Mouse (Mus musculus): Measurements from ENCODE around the gene Crocc.

The Crocc gene

GRCm38 (mm10) chr4:141060426-141061301 is at the start of gene Crocc:
Gene Crocc (minus strand): TSS chr4:141060550.
- DNase-seq = peak; percentile 99

- no peak for DNase-seq
These were observed 47.9 kb upstream of the Crocc start for GRCm38 (mm10) chr4:141108196-141108732.

GRCm38 (mm10) chr4:141106526-141107183 is 46.3 kb upstream of the Crocc start:
- DNase-seq = no peak

GRCm38 (mm10) chr4:141101855-141102254 is 41.5 kb upstream of the Crocc start:
- DNase-seq = no peak

GRCm38 (mm10) chr4:141101291-141101690 is 40.9 kb upstream of the Crocc start:
- no peak for DNase-seq

- DNase-seq = no peak
These were observed 39.6 kb upstream of the Crocc start for GRCm38 (mm10) chr4:141099956-141100355.

GRCm38 (mm10) chr4:141098935-141099334 is 38.6 kb upstream of the Crocc start:
- no peak for DNase-seq

GRCm38 (mm10) chr4:141096710-141097109 is 36.4 kb upstream of the Crocc start:
- no peak for DNase-seq

GRCm38 (mm10) chr4:141095016-141095415 is 34.7 kb upstream of the Crocc start:
- DNase-seq = peak; percentile 33

GRCm38 (mm10) chr4:141088714-141089113 is 28.4 kb upstream of the Crocc start:
- DNase-seq = no peak

GRCm38 (mm10) chr4:141088033-141088432 is 27.7 kb upstream of the Crocc start, which contains the start of gene Spata21:
Gene Spata21 (plus strand): TSS chr4:141088333.
- DNase-seq = no peak

GRCm38 (mm10) chr4:141086862-141087261 is 26.5 kb upstream of the Crocc start:
- DNase-seq = no peak

GRCm38 (mm10) chr4:141078510-141079137 is 18.3 kb upstream of the Crocc start:
- no peak for DNase-seq

- DNase-seq = peak; percentile 94
These were observed 17.5 kb upstream of the Crocc start, which contains the start of gene Necap2 for GRCm38 (mm10) chr4:141077681-141078509. Gene Necap2 (minus strand): TSS chr4:141078357.

GRCm38 (mm10) chr4:141076761-141077506 is 16.6 kb upstream of the Crocc start:
- DNase-seq = no peak

- no peak for DNase-seq
These were observed 13.8 kb upstream of the Crocc start for GRCm38 (mm10) chr4:141074109-141074508.

- DNase-seq = no peak
These were observed 13.3 kb upstream of the Crocc start for GRCm38 (mm10) chr4:141073661-141074060.

- DNase-seq = no peak
These were observed 12.2 kb upstream of the Crocc start for GRCm38 (mm10) chr4:141072502-141072901.

- peak; percentile 64 for DNase-seq
These were observed 9.4 kb upstream of the Crocc start for GRCm38 (mm10) chr4:141069731-141070130.

GRCm38 (mm10) chr4:141068655-141069054 is 8.3 kb upstream of the Crocc start:
- no peak for DNase-seq

- no peak for DNase-seq
These were observed 7.2 kb upstream of the Crocc start for GRCm38 (mm10) chr4:141067516-141068046.

Data from kidney, adult 11 months (tissue).